Mouse (Mus musculus) forebrain, postnatal 0 days (tissue): Measurements from ENCODE around the gene Krt31. TPM values are rescaled to one million over a fixed set of nuclear protein-coding genes. Genes with fewer than 3 reads are reported as not detected.

ENCODE experiments used
- ATAC-seq: fragments of 200-750 bp; cut with Nextera tagmentation; 2 replicates; pipeline ENCODE4 v1.8.0; 2017; ENCODE audit warnings: mild to moderate bottlenecking, moderate library complexity
- DNase-seq: peaks from one replicate; pipeline ENCODE4 v3.0.0-alpha.2; 2015
- H3K27ac ChIP-seq: fragments of 300-500 bp; sonication (generic); 2 replicates; pipeline ENCODE4 v1.5.1; 2014; ENCODE audit warnings: low read depth, mild to moderate bottlenecking, antibody characterized with exemption, low read length, moderate library complexity, mixed read lengths
- H3K27me3 ChIP-seq: fragments of 300-500 bp; sonication (generic); 2 replicates; pipeline ENCODE4 v1.6.1; 2014; ENCODE audit warnings: mild to moderate bottlenecking, low read length, mixed read lengths; ENCODE audit not compliant: insufficient read depth
- H3K36me3 ChIP-seq: fragments of 300-500 bp; sonication (generic); 2 replicates; pipeline ENCODE4 v1.6.1; 2014; ENCODE audit warnings: mild to moderate bottlenecking, moderate library complexity; ENCODE audit not compliant: insufficient read depth
- H3K4me1 ChIP-seq: fragments of 300-500 bp; sonication (generic); 2 replicates; pipeline ENCODE4 v1.6.1; 2014; ENCODE audit warnings: antibody characterized with exemption; ENCODE audit not compliant: insufficient read depth
- H3K4me2 ChIP-seq: fragments of 300-500 bp; sonication (generic); 2 replicates; pipeline ENCODE4 v1.6.1; 2014; ENCODE audit warnings: low read depth, mild to moderate bottlenecking, moderate library complexity
- H3K4me3 ChIP-seq: fragments of 300-500 bp; sonication (generic); 2 replicates; pipeline ENCODE4 v1.5.1; 2014; ENCODE audit warnings: low read depth, low read length, mixed read lengths
- H3K9ac ChIP-seq: fragments of 300-500 bp; sonication (generic); 2 replicates; pipeline ENCODE4 v1.6.1; 2014; ENCODE audit warnings: mild to moderate bottlenecking
- H3K9me3 ChIP-seq: fragments of 300-500 bp; sonication (generic); 2 replicates; pipeline ENCODE4 v1.6.1; 2016; ENCODE audit warnings: low read length
- CTCF ChIP-seq: sonication (generic); IDR thresholded peaks from 2 replicates; pipeline ENCODE4 v1.5.1; 2016; ENCODE audit warnings: antibody characterized with exemption, control low read depth, low read depth
- WGBS: fragments of 180-500 bp; shearing (Covaris S2); extraction: QIAGEN DNeasy Blood & Tissue Kit; methylation state at CpG from one replicate; pipeline ENCODE4 v1.1.7; 2014; 5-methylcytosine and 5-hydroxymethylcytosine counted together
- polyA plus RNA-seq: library from polyadenylated mRNA; unstranded; fragments of >200 nt; fragmentation: Nextera tagmentation; extraction: Ambion mirVana; gene quantifications from 2 replicates; pipeline ENCODE4 v1.2.1, GENCODE M21; 2015
- total RNA-seq: library from RNA; depleted of rRNA; stranded (reverse); fragments of >200 nt; gene quantifications from 2 replicates; pipeline ENCODE4 v1.2.3, GENCODE M21; 2014; rRNA removed

Krt31 gene
- not detected in 2 replicates for total RNA-seq
- polyA plus RNA-seq, result not detected in 2 replicates

- no peaks in the 10 kb centered on the region for H3K9me3 ChIP-seq
- 85% methylated on average over 3 of the region's 3 CpGs for WGBS
- no peak within 1 kb of the TSS for H3K4me3 ChIP-seq
- H3K4me2 ChIP-seq, result no peak within 1 kb of the TSS
- no peaks in the 10 kb centered on the region for H3K27me3 ChIP-seq
- H3K27ac ChIP-seq, result no peak within 1 kb of the TSS
- H3K36me3 ChIP-seq, result no peaks in the 10 kb centered on the region
- no peak for TF ChIP-seq CTCF
- ATAC-seq (no peak), DNase-seq (no peak)
- no peak within 1 kb of the TSS for H3K9ac ChIP-seq
- H3K4me1 ChIP-seq, result no peaks in the 10 kb centered on the region
Observed at GRCm38 (mm10) chr11:100050451-100050850, at the start of gene Krt31. Krt31 (minus strand) TSS chr11:100050551.

GRCm38 (mm10) chr11:100097819-100098218, 47.5 kb upstream of the Krt31 start:
- ATAC-seq (no peak), DNase-seq (no peak)
- no peaks in the 10 kb centered on the region for H3K4me1 ChIP-seq
- no peak overlapping the region for H3K4me2 ChIP-seq
- no peak for TF ChIP-seq CTCF
- H3K36me3 ChIP-seq, result no peaks in the 10 kb centered on the region
- WGBS, result 86% methylated on average over 9 of the region's 9 CpGs
- no peaks in the 10 kb centered on the region for H3K9me3 ChIP-seq
- H3K27ac ChIP-seq, result no peak overlapping the region
- no peak overlapping the region for H3K9ac ChIP-seq
- H3K27me3 ChIP-seq, result no peaks in the 10 kb centered on the region
- H3K4me3 ChIP-seq, result no peak overlapping the region

GRCm38 (mm10) chr11:100096141-100096540, 45.8 kb upstream of the Krt31 start, which contains the start of gene Krt35:
Krt35 (minus strand) TSS chr11:100096241.
- no peak within 1 kb of the TSS for H3K27ac ChIP-seq
- no peaks in the 10 kb centered on the region for H3K4me1 ChIP-seq
- no peak within 1 kb of the TSS for H3K4me2 ChIP-seq
- no peak for TF ChIP-seq CTCF
- no peak within 1 kb of the TSS for H3K4me3 ChIP-seq
- no peaks in the 10 kb centered on the region for H3K36me3 ChIP-seq
- ATAC-seq (no peak), DNase-seq (no peak)
- no peaks in the 10 kb centered on the region for H3K27me3 ChIP-seq
- no peak within 1 kb of the TSS for H3K9ac ChIP-seq
- WGBS, result 42% methylated on average over 9 of the region's 9 CpGs
- no peaks in the 10 kb centered on the region for H3K9me3 ChIP-seq

GRCm38 (mm10) chr11:100088378-100089025, 38.2 kb upstream of the Krt31 start:
- no peaks in the 10 kb centered on the region for H3K9me3 ChIP-seq
- H3K9ac ChIP-seq, result no peak overlapping the region
- H3K4me2 ChIP-seq, result no peak overlapping the region
- DNase-seq, result no peak
- no peak for ATAC-seq
- no peak overlapping the region for H3K4me3 ChIP-seq
- no peaks in the 10 kb centered on the region for H3K27me3 ChIP-seq
- no peaks in the 10 kb centered on the region for H3K4me1 ChIP-seq
- H3K36me3 ChIP-seq, result no peaks in the 10 kb centered on the region
- WGBS, result 70% methylated on average over 7 of the region's 7 CpGs
- H3K27ac ChIP-seq, result no peak overlapping the region
- TF ChIP-seq CTCF, result no peak

GRCm38 (mm10) chr11:100087861-100088260, 37.5 kb upstream of the Krt31 start, which contains the start of gene Krt32:
Krt32 (minus strand) TSS chr11:100088226.
- DNase-seq, result no peak
- no peaks in the 10 kb centered on the region for H3K4me1 ChIP-seq
- WGBS, result 96% methylated on average over 10 of the region's 10 CpGs
- H3K27ac ChIP-seq, result no peak within 1 kb of the TSS
- no peaks in the 10 kb centered on the region for H3K27me3 ChIP-seq
- H3K4me2 ChIP-seq, result no peak within 1 kb of the TSS
- no peak within 1 kb of the TSS for H3K9ac ChIP-seq
- TF ChIP-seq CTCF, result no peak
- H3K4me3 ChIP-seq, result no peak within 1 kb of the TSS
- no peak for ATAC-seq
- H3K36me3 ChIP-seq, result no peaks in the 10 kb centered on the region
- no peaks in the 10 kb centered on the region for H3K9me3 ChIP-seq

GRCm38 (mm10) chr11:100073873-100074272, 23.5 kb upstream of the Krt31 start:
- 63% methylated on average over 1 of the region's 1 CpGs for WGBS
- Histone ChIP-seq H3K36me3 (no peaks in the 10 kb centered on the region), H3K27ac (no peak overlapping the region), H3K9ac (no peak overlapping the region), H3K4me2 (no peak overlapping the region), H3K4me3 (no peak overlapping the region), H3K9me3 (no peaks in the 10 kb centered on the region), H3K4me1 (no peaks in the 10 kb centered on the region), H3K27me3 (no peaks in the 10 kb centered on the region)
- no peak for DNase-seq
- no peak for TF ChIP-seq CTCF
- ATAC-seq, result no peak

GRCm38 (mm10) chr11:100067293-100068036, 17.1 kb upstream of the Krt31 start:
- DNase-seq, result no peak
- Histone ChIP-seq H3K4me2 (no peak overlapping the region), H3K4me1 (no peaks in the 10 kb centered on the region), H3K9me3 (no peaks in the 10 kb centered on the region), H3K36me3 (no peaks in the 10 kb centered on the region), H3K27me3 (no peaks in the 10 kb centered on the region), H3K9ac (no peak overlapping the region), H3K4me3 (no peak overlapping the region), H3K27ac (no peak overlapping the region)
- no peak for ATAC-seq
- WGBS, result 89% methylated on average over 17 of the region's 17 CpGs
- TF ChIP-seq CTCF, result no peak
